Mouse (Mus musculus) embryonic stem cell, embryonic (primary cell): Measurements from ENCODE around the gene Myo5a.

Experiments used
- CTCF ChIA-PET, 4 experiments: fragments of 300-600 bp in 2 of 4; fragments of 350-600 bp in 2 of 4; sonication (Branson Sonifier 250); formaldehyde crosslinking; loops; one replicate each; lab custom pipeline; 2022; ENCODE audit warnings: inconsistent platforms in 2 of 4; lab: Charles Lee
- POLR2A ChIA-PET, 4 experiments: fragments of 300-600 bp in 2 of 4; fragments of 350-600 bp in 2 of 4; sonication (Branson Sonifier 250); formaldehyde crosslinking; loops; one replicate each; lab custom pipeline; 2022; ENCODE audit warnings: antibody characterized with exemption in 4 of 4, inconsistent platforms in 1 of 4; lab: Charles Lee

Myo5a gene

DNA sequence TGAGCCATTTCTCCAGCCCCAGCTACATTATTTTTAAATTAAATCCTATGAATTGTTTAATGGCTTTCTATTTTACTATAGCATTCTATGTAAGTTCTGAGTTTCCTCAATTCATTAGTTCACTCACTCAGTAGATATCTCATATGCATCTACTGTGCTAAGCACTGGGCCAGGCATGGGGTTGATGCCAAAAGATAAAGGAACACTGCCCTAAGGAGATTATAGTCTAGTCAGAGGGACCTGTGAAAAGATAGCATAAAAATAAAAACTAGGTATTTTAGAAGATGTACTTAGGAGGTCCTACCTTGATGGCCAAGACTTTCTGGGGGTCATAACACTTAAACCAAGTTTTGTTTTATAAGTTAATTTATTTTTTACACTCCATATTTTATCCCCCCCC lies 31.3 kb downstream of the Myo5a start:
- ChIA-PET POLR2A (no interaction called here), CTCF (interaction anchor here in 1 of 4 experiments (0.6 kb wide), 1 partner anchor 335 kb away, joined by 3 read pairs; no protein-coding TSS in a partner anchor)

DNA sequence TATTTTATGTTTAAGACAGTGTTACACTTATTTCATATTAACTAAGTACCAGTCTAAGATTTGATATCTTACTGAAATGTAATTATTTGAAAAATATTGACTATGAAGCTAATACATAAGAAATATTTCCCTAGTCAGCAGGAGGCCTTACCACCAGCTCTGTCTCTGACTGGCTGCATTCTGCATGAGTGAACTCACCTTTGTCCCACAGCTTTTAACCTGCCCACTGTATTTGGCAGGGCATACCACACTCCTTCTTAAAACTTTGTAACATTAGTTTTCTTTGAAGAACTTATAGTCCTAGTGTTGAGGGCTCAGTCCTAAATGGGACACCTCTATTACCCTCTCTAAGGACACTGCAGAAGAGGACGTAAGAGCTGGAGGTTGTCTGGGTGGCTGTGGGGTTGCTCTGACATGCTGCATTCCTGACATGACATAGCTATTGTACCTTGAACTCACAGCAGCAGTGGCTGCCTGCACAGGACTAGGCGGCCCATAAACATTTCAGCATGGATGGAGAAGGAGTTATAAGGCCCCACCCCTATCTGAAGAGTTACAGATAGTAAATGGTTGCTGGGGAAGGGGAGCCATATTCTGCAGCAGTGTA lies 45.9 kb downstream of the Myo5a start:
- ChIA-PET POLR2A (no interaction called here), CTCF (no interaction called here)

DNA sequence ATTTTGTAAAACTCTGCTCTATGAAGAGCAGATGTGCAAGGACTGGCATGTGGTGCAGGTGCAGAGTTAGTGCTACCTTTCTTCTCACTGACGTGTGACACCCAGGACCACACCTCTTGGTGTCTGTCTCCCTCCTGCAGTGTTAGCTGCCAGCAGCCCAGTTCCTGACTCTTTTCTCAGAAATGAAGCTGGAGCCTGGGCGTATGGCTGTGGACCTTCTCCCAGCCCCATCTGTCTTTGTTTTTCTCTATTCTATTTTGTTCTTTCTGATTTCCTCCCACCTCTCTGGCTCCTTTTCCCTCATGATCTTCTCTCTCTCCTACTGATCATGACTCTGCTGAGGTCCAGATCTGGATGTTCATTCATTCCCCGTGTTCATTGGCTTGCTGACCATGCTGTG lies 50.3 kb downstream of the Myo5a start:
- CTCF ChIA-PET: interaction anchor here in 1 of 4 experiments (0.6 kb wide), 1 partner anchor 192 kb away, joined by 8 read pairs; no protein-coding TSS in a partner anchor

DNA sequence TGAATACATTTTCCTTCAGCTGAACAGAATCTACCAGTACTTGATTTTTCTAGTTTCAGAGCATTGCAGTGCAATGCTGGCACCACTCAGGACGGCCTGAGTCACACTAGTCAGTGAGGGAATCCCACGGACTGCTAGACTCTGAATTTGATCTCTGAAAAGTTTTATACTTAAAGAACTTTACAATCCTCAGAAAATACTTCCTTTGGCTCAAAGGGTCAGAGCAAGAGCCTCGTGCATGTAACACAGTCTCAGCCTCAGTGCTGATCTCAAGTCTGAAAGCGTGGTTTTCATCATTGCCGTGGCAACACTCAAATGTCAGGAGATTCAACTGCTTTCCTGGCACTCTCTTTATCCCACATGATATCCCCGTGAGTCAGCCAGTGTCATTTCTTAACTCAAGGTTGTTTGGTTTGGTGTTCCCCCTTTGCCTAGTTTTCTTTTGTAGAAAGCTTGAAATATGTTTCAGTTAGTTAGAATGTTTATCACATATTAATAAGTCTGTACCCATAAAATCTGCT lies 53.4 kb downstream of the Myo5a start:
- POLR2A ChIA-PET: interaction anchor here in 1 of 4 experiments (0.6 kb wide), 1 partner anchor 85 kb away, joined by 4 read pairs; no protein-coding TSS in a partner anchor
- CTCF ChIA-PET: no interaction called here

More for the DNA sequence above, 50.3 kb downstream of the Myo5a start:
- POLR2A ChIA-PET: no interaction called here

GRCm38 (mm10) chr9:75130553-75130952 lies 59.7 kb downstream of the Myo5a start:
- ChIA-PET CTCF (no interaction called here), POLR2A (interaction anchor here in 1 of 4 experiments (1.0 to 1.1 kb wide), 2 partner anchors 10 to 26 kb away, joined by 3 read pairs; no protein-coding TSS in a partner anchor)

- POLR2A ChIA-PET: interaction anchor here in 1 of 4 experiments (0.7 kb wide), 1 partner anchor 44 kb away, joined by 4 read pairs; no protein-coding TSS in a partner anchor
- CTCF ChIA-PET: no interaction called here
Observed at GRCm38 (mm10) chr9:75146911-75147310, 76.1 kb downstream of the Myo5a start.

DNA sequence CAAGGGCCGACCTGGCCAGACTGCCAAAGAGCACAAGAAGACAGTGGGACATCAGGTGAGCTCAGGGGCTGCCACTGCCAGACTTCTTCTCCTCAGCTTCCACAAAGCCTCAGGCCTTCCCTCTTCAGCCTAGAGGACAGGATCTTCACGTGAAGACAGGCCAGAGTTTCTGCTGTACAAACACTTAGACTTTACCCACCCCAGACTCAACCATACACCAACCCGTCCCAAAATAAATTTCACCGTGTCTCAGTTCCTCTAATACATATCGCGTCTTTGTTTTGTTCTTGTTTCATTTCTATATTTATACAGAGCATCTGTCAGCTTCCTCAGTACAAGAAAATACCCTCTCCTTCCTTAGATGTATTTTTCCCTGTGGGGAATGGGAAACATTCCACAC lies 89.7 kb downstream of the Myo5a start:
- CTCF ChIA-PET: no interaction called here
- POLR2A ChIA-PET: interaction anchor here in 1 of 4 experiments (0.6 kb wide), 1 partner anchor 107 kb away, joined by 3 read pairs; no protein-coding TSS in a partner anchor

- CTCF ChIA-PET: interaction anchor here in 1 of 4 experiments (1.1 kb wide), 1 partner anchor 114 kb away, joined by 3 read pairs; no protein-coding TSS in a partner anchor
- POLR2A ChIA-PET: no interaction called here
Observed at GRCm38 (mm10) chr9:75163650-75164049, 92.8 kb downstream of the Myo5a start.

DNA sequence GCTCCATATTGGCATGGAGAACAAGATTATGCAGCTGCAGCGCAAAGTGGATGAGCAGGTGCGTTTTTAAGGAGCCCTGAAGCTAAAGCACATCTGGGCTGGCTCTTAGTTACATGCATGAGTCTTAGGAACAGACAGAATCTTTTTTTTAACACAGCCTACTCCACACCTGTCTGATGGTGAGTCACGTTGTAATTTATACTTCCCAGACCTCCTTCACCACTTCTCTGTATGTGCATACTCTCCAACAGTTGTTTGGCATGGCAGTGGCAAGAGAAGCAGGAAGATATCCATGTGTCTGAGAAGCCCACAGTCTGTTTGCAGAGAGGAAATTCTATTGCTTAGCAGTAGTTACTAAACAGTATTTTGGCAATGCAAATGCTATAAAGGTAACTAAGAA lies 100.9 kb downstream of the Myo5a start:
- ChIA-PET CTCF (no interaction called here), POLR2A (no interaction called here)

DNA sequence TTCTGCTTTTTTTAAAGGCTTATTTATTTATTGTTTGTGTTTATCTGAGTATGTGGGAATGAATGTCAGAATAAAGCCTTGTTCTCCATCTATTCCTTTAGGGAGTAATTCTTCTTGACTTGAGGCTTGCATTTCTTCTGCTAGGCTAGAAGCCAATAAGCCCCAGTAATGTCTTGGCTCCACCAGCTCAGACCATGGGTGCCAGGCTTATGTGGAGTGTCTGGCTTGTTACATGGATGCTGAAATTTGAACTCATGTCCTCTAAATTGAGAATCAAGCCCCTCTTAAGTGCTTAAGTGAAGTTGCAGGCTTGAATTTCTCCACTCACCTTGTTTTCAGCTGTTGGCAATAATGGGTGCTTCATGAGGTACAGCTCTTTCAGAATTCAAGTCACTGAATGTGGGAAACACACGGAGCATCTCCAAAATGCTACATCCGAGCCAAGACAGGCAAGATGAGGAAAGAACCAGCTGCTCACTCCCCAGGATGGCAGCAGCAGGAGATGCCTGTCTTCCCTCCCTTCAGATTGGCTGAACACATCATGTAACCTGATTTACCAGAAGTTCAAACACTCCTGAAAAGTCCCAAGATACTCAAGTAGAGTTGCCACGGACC lies 116.9 kb downstream of the Myo5a start:
- ChIA-PET POLR2A (no interaction called here), CTCF (interaction anchor here in 1 of 4 experiments (0.9 kb wide), 1 partner anchor 10 kb away, joined by 3 read pairs; no protein-coding TSS in a partner anchor)

- CTCF ChIA-PET: no interaction called here
- POLR2A ChIA-PET: interaction anchor here in 1 of 4 experiments (0.5 kb wide), 1 partner anchor 155 kb away, joined by 4 read pairs; no protein-coding TSS in a partner anchor
Observed at GRCm38 (mm10) chr9:75193858-75194257, 123.0 kb downstream of the Myo5a start.

- ChIA-PET POLR2A (interaction anchor here in 2 of 4 experiments (0.6 to 1.3 kb wide), 2 partner anchors 20 to 62 kb away, joined by 3 to 8 read pairs; no protein-coding TSS in a partner anchor), CTCF (interaction anchor here in 3 of 4 experiments (1.1 to 2.2 kb wide), 3 partner anchors 9 to 146 kb away, joined by 4 to 7 read pairs (median 6); no protein-coding TSS in a partner anchor)
Observed at GRCm38 (mm10) chr9:75196335-75196734, 125.5 kb downstream of the Myo5a start.

GRCm38 (mm10) chr9:75197297-75197696 lies 126.5 kb downstream of the Myo5a start:
- ChIA-PET CTCF (interaction anchor here (0.6 to 2.2 kb wide), 11 partner anchors 8 to 293 kb away, joined by 3 to 11 read pairs (median 4); no protein-coding TSS in a partner anchor), POLR2A (interaction anchor here in 1 of 4 experiments (1.3 kb wide), 1 partner anchor 19 kb away, joined by 3 read pairs; no protein-coding TSS in a partner anchor)

- ChIA-PET POLR2A (interaction anchor here in 2 of 4 experiments (1.1 to 1.2 kb wide), 2 partner anchors 21 to 102 kb away, joined by 3 to 4 read pairs; no protein-coding TSS in a partner anchor), CTCF (interaction anchor here in 2 of 4 experiments (0.7 to 1.5 kb wide), 2 partner anchors 9 to 110 kb away, joined by 3 to 6 read pairs; no protein-coding TSS in a partner anchor)
Observed at GRCm38 (mm10) chr9:75201506-75201905, 130.7 kb downstream of the Myo5a start.

DNA sequence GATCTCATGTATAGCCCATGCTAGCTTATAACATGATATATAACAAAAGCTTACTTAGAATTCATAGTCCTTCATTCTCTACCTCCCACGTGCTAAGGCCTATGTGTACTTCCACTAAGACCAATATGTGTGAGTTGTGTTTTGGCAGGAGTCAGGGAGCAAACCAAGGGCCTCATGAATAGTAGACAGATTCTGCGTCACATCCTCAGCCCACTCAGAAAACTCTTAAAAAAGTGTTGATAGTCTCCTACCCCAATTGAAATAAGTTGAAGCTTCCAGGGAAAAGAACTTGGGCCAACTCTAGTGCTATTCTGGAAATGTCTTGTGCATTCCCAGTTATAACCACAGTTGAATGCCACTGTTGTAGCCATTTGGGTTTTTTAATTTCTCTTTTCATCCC lies 131.2 kb downstream of the Myo5a start:
- CTCF ChIA-PET: interaction anchor here in 2 of 4 experiments (0.7 to 1.5 kb wide), 3 partner anchors 8 to 110 kb away, joined by 3 to 6 read pairs (median 3); no protein-coding TSS in a partner anchor
- POLR2A ChIA-PET: interaction anchor here in 2 of 4 experiments (1.1 to 1.2 kb wide), 2 partner anchors 20 to 101 kb away, joined by 3 to 4 read pairs; no protein-coding TSS in a partner anchor

DNA sequence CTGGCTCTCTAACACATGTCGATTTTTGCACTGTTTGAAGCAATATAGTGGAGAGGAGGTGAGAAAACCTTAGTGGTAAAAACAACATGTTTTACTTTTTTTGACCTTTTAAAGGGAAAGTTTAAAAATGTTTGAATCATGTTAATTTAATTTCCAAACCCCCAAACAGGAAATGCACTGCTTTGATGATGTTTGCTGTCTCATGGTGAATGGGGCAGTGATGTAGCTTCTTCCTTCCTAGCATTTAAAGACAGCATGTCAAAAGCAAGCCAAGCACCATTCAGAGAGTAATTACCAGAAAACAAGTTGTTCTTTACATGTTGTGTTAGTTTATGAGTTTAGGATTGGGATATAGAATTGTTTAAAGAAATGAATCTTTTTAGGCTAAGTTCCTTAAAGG lies 138.4 kb downstream of the Myo5a start:
- ChIA-PET CTCF (interaction anchor here in 2 of 4 experiments (1.1 to 2.0 kb wide), 2 partner anchors 72 to 74 kb away, joined by 3 to 10 read pairs; no protein-coding TSS in a partner anchor), POLR2A (interaction anchor here in 1 of 4 experiments (0.5 kb wide), 1 partner anchor 338 kb away, joined by 3 read pairs; no protein-coding TSS in a partner anchor)

GRCm38 (mm10) chr9:75210269-75210668 lies 139.5 kb downstream of the Myo5a start:
- ChIA-PET POLR2A (interaction anchor here in 2 of 4 experiments (0.8 to 2.2 kb wide), 4 partner anchors 22 to 139 kb away, joined by 3 to 5 read pairs (median 3); partner anchors contain the start of gene Myo5c (in 1 of the 2)), CTCF (interaction anchor here (0.5 to 2.0 kb wide), 22 partner anchors 8 to 305 kb away, joined by 3 to 15 read pairs (median 4); partner anchors contain the start of gene Myo5c (in 1 of the 4))

- CTCF ChIA-PET: interaction anchor here in 1 of 4 experiments (1.1 kb wide), 1 partner anchor 68 kb away, joined by 3 read pairs; no protein-coding TSS in a partner anchor
- POLR2A ChIA-PET: interaction anchor here in 2 of 4 experiments (1.1 to 1.8 kb wide), 2 partner anchors 17 kb away, joined by 5 to 6 read pairs; partner anchors contain the start of gene Myo5c (in 2 of the 2)
Observed at GRCm38 (mm10) chr9:75214743-75215413, 144.1 kb downstream of the Myo5a start.
